Mouse (Mus musculus): ENCODE data around the gene Hoxd10. TPM values are rescaled to one million over a fixed set of nuclear protein-coding genes. Genes with fewer than 3 reads are reported as not detected.

Gene Hoxd10
- not detected in 2 replicates for polyA plus RNA-seq (2012; rRNA removed)

DNA sequence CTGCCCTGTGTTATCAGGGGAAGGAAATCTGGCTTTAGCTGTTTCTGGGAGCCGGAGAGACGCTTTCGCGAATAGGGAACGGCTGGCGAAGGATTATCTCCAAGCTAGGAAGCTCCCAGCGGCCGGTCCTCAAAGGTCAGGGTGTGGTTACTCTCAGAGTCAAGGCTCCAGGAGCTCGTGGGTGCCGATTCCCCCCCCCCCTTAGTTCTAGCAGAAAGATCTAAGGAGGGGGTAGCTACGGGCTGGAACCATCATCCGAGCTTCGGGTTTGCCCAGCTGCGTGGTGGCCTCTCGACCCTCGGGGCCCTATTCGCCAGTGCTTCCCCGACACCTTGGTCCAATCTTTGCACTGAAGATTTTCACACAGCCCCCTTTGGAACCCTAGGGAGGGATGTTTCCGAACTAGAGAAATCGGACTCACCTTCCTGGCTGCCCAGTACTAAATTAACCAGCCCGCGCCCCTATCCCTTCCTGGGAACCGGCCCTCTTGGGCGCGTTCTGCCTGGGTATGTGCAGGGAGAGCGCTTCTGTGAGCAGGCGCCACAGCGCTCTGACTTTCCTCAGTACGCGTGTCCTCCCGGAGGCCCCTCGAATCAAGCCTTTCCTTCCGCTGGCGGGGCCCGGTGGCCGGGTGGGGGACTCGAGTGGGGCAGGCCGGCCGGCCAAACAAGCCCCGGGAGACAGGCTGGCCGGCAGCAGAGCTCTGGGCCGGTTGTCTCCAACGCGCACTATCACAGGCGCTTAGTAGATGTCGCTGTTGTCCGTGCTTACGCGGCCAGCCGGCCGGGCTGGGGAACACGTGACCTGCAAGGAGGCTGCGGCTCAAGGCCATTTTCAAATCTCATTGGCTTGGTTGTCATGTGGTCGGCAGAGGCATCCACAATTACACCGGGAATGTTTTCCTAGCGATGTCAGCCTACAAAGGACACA, at the start of gene Hoxd10:
Gene Hoxd10 (plus strand): TSS at position 903 of the 930 bp plus-strand sequence.

DNA sequence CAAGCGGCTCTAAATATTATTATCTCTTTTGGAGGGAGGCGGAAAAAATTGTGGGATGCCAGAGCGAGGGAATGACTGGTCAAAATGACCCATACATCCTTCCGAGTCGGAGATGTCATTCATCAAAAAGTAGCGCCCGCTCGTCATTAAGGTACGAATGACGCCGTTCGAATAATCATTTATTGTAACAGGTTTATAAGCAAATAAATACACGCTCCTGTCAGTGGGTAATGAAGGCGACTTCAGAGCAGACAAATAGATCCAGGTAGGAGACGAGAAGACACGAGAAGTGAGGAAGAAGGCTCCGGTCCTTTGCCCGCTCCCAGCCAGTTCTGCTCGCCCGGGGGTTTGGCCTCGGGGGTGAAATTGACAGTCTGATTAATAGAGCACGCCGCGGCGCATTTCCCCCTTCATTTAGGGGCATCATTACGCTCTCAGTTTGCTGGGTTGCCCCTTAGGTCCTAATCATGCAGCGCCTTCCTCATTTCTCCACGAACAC, 32.2 kb upstream of the Hoxd10 start, which contains the start of gene Evx2:
Gene Evx2 (minus strand): TSS at position 51 of the 499 bp plus-strand sequence.

DNA sequence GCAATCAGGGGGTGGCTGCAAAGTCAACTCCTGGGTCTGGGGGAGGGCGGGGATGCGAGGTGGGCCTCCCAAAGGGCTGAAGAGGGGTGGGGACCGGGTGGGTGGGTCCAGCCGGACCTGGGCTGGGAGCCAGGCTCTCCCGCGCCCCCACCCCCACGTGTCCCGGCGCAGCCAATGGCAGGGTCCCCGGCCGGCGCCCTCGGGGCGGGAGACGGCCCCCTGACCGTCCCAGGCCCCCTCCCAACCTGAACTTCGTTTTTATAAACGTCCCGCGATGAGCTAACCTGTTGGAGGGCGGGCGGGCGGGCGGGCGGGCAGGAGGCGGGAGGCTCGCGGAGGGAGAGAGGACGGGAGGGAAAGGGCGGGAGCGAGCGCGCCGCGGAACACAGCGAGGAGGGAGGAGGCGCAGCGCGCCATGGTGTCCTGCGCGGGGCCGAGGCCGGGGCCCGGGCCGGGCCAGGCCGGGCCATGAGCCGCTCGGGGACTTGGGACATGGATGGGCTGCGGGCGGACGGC, 23.8 kb upstream of the Hoxd10 start, which contains the start of gene Hoxd13:
Gene Hoxd13 (plus strand): TSS at position 469 of the 516 bp plus-strand sequence.

DNA sequence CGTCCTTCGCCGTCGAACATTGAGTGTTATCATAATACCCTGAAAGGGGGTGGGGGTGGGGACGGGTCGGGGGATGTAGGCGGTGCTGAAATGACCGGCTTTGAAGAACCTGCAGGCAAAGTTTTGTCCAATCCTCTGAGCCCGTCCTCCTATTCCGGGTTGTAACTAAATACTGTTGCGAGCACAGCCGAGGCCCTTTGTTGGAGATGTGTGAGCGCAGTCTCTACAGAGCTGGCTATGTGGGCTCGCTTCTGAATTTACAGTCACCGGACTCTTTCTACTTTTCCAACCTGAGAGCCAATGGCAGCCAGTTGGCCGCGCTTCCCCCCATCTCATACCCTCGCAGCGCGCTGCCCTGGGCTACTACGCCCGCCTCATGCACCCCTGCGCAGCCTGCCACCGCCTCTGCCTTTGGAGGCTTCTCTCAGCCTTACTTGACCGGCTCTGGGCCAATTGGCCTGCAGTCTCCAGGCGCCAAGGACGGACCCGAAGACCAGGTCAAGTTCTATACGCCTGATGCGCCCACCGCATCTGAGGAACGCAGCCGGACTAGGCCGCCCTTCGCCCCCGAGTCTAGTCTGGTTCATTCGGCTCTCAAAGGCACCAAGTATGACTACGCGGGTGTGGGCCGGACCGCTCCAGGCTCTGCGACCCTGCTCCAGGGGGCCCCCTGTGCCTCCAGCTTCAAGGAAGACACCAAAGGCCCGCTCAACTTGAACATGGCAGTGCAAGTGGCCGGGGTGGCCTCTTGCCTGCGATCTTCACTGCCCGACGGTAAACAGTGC, 16.7 kb upstream of the Hoxd10 start, which contains the start of gene Hoxd12:
Gene Hoxd12 (plus strand): TSS at position 133 of the 785 bp plus-strand sequence.

DNA sequence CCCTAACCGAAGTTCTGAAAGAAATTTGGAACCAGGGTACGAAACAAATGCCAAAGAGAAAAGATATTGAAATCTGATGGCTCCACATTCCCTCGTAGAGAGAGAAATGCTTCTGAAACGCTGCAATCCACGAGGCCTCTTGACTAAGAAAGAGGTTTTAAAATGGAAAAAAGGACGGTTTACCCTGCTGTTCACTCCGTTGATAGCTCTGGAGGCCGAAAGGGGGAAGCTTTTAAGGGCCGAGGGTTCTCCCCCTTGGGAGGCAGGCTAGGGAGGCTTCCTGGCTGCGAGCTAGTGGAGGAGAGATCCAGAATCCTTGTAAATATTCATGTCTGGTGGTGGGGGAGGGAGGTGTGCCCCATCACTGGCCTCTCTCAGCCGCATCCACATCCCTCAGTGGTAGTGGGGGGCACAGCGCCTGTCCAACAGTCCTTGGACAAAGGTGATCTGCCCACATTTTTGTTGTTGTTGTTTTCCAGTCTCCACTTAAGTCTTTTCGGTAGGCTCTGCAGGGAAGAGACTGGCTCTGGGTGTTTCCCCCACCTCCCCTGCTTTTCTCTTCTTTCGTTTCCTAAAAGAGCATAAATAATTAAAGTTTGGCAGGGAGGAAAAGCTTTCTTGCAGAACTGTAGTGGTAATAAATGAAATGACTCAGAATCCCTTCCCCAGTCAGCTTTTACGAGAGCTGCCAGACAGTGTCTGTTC, 12.7 kb upstream of the Hoxd10 start, which contains the start of gene Hoxd11:
Gene Hoxd11 (plus strand): TSS at position 667 of the 705 bp plus-strand sequence.

DNA sequence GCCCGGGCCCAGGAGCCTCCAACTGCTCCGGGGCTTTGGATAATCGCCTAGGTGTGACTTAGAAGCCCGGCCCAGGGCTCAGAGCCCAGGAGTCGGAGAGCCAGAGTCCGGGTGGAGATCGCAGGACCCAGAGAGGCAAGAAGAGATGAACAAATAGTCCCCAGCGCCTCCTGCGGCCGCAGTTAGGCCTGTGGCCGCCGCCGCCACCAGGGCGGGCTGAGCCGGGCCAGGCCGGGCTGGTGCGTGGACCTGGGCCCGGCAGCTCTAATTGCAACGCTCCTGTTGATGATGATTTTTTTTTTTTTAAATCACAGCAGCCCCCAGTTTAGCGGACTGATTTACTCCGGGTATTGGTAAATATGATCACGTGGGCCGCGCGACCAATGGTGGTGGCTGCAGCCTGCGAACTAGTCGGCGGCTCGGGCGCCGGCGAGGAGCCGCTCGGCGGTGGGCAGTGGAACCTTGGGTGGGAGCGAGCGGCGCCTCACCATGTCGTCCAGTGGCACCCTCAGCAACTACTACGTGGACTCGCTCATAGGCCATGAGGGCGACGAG, 5.9 kb downstream of the Hoxd10 start, which contains the start of gene Hoxd9:
Gene Hoxd9 (plus strand): TSS at position 161 of the 555 bp plus-strand sequence.

DNA sequence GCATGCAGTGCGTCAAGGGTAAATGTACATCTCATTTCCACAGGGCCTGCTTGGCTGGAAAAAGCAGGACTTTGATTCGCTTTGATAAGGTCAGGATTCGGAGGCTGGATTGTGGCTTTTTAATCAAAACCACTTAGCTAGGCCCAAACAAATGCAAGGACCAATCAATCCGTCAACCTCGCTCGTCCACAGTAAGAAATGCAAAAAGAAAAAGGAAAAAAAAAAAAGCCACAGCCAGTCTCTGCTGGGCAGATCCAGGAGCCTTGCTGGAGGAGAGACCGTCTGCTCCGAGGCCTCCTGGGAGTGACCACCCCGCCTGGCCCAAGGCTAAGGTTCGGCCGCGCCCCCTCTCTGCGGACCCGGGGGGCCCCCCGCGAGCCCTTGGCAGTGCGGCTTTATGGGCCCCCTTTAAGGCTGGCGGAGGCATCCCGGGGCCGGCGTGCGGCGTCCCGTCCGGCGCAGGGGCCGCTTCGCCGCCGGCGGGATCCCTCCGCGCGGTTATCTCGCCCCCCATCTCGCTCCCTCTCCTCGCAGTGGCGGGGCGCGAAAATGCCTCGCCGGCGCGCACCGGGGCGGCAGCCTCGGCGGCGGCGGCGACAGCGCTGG, 12.8 kb downstream of the Hoxd10 start, which contains the start of gene Hoxd8:
Gene Hoxd8 (plus strand): TSS at position 223 of the 606 bp plus-strand sequence.

DNA sequence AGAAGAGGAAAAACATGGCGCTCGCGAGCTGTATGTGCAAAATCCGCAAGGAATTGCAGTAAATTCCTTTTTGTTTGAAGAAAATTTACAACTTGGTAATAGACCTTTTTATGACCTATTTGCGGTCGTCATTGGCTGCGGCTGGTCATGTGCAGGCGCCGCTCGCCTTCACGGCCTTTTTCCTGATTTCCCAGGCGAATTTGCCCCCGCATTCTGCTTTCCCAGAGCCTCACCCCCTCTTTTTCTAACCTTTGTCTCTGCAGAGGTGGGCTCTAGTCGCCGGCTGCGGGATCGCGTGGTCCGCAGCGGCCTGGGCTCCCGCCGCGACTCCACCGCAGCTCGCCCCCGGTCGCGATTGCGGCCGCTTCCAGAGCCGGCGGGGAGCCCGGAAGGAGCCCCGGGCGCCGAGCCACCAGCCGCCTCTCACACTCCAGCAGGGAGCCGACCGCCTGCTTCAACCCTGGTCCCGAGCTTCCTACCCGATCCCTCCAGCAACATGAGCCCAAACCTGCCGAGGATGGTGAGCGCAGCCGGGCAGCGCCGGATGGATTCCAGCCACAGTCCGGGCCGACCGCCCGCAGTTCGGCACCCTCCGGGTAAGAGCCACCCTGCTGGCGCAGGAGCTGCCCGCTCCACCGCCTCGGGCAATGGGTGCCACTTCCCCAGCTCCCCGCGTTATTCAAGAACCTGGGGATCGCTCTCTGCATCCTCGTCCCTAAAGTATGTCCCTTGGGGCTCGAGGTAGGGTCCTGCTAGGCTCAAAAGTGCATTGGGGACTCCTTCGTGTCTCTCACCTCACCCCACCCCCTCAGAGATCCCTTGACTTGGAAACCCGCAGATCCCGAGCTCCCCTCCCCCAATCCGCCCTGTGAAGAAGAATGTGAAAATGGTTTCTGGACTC, 20.2 kb downstream of the Hoxd10 start, which contains the start of the genes Hoxd3 and Hoxd4:
Gene Hoxd3 (plus strand): TSS at position 207 of the 901 bp plus-strand sequence.
Gene Hoxd4 (plus strand): TSS at position 209 of the 901 bp plus-strand sequence.

DNA sequence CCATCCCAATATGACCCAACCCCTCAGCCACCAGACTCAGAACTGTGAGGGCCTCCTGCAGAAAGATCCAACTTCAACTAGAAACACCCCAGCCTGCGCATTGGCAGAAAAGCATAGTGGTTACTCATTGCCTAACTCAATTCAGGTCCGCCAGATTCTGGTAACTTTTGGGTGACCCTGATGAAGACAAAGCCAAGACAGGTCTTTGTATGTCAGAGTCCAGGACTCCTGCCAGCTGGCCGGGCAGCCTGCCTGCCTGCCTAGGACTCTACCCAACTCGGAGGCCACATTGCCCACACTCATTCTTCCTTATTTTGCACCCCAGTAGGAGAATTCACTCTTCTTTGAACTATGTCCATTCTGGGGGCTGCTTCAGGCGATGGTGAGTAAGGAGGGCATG, 34.8 kb downstream of the Hoxd10 start, which contains the start of gene Gm28230:
Gene Gm28230 (plus strand): TSS at position 178 of the 400 bp plus-strand sequence.

Other genes starting within 250 kb of the Hoxd10 start
- gene Lnpk, start 112.5 kb upstream of the Hoxd10 start, polyA plus RNA-seq (2012; rRNA removed), result 5.0 and 5.2 TPM in 2 replicates
- not detected in 2 replicates for gene Evx2, start 32.4 kb upstream of the Hoxd10 start, polyA plus RNA-seq (2012; rRNA removed)
- not detected in 2 replicates for gene Hoxd13, start 23.6 kb upstream of the Hoxd10 start, polyA plus RNA-seq (2012; rRNA removed)
- gene Hoxd12, start 16.9 kb upstream of the Hoxd10 start, polyA plus RNA-seq (2012; rRNA removed), result not detected in 2 replicates
- not detected in 2 replicates for gene Hoxd11, start 12.4 kb upstream of the Hoxd10 start, polyA plus RNA-seq (2012; rRNA removed)
- not detected in 2 replicates for gene Hoxd9, start 5.8 kb downstream of the Hoxd10 start, polyA plus RNA-seq (2012; rRNA removed)
- gene Hoxd8, start 12.7 kb downstream of the Hoxd10 start, polyA plus RNA-seq (2012; rRNA removed), result 0.02 and 0.05 TPM in 2 replicates
- 0.01 TPM in 1 of 2 replicates, not detected in the other for gene Hoxd3, start 20.0 kb downstream of the Hoxd10 start, polyA plus RNA-seq (2012; rRNA removed)
- gene Hoxd4, start 20.0 kb downstream of the Hoxd10 start, polyA plus RNA-seq (2012; rRNA removed), result 0.05 and 0.06 TPM in 2 replicates
- gene Gm28230, start 34.8 kb downstream of the Hoxd10 start, polyA plus RNA-seq (2012; rRNA removed), result 0.01 TPM in 2 replicates
- not detected in 2 replicates for gene Hoxd1, start 71.1 kb downstream of the Hoxd10 start, polyA plus RNA-seq (2012; rRNA removed)
- 29.1 and 31.6 TPM in 2 replicates for gene Mtx2, start 133.9 kb downstream of the Hoxd10 start, polyA plus RNA-seq (2012; rRNA removed)

Data from liver, embryonic 18 days (tissue).